In genomic region chr2:94248948-94249347, GRCm38 (mm10) we compare ENCODE assay signal across 18 mouse cellular contexts.
"Had no signal": no experiment of that assay in that cellular context is flagged by ENCODE, and none has a peak within 500 bp of the region (broad histone marks: within the 10 kb centered on the region; RNA-seq: fewer than 3 reads in every experiment).

No protein-coding gene starts in this region.

- H3K36me3 ChIP-seq: lung, embryonic 15.5 days; midbrain, embryonic 13.5 days; neural tube, embryonic 12.5 days; stomach, embryonic 15.5 days had no signal

- DNase-seq: liver, postnatal 0 days; lung, adult 2 months; lung, postnatal 14 days; lung, postnatal 36 days; right cerebral cortex, postnatal 14 days; thymus, adult 2 months; thymus, postnatal 14 days; thymus, postnatal 36 days had no signal

- H3K4me3 ChIP-seq: lung, embryonic 15.5 days; megakaryocyte, embryonic 14.5 days; midbrain, embryonic 13.5 days; neural tube, embryonic 12.5 days; stomach, embryonic 15.5 days had no signal

- H3K9ac ChIP-seq: liver, postnatal 0 days; lung, embryonic 15.5 days; midbrain, embryonic 13.5 days; neural tube, embryonic 12.5 days; stomach, embryonic 15.5 days had no signal

- H3K4me2 ChIP-seq: lung, embryonic 15.5 days; midbrain, embryonic 11.5 days; midbrain, embryonic 13.5 days; neural tube, embryonic 12.5 days; stomach, embryonic 15.5 days had no signal

- ATAC-seq: liver, postnatal 0 days; lung, postnatal 0 days; midbrain, embryonic 13.5 days; midbrain, embryonic 16.5 days had no signal

- H3K27ac ChIP-seq: lung, embryonic 15.5 days; macrophage; neural tube, embryonic 12.5 days; stomach, embryonic 15.5 days; stomach, postnatal 0 days had no signal

- H3K9me3 ChIP-seq: lung, embryonic 15.5 days; megakaryocyte, embryonic 14.5 days; midbrain, embryonic 13.5 days; neural tube, embryonic 12.5 days; stomach, embryonic 15.5 days had no signal

- H3K4me1 ChIP-seq: lung, embryonic 15.5 days; stomach, embryonic 15.5 days had no signal
